Mouse (Mus musculus) midbrain, embryonic 15.5 days (tissue): ENCODE data around the gene Slc2a12. TPM values are rescaled to one million over a fixed set of nuclear protein-coding genes. Genes with fewer than 3 reads are reported as not detected.

ENCODE experiments used
- ATAC-seq: fragments of 200-750 bp; cut with Nextera tagmentation; replicated peaks from 2 replicates; pipeline ENCODE4 v1.8.0; 2017; ENCODE audit warnings: moderate TSS enrichment
- H3K27ac ChIP-seq: fragments of 300-500 bp; sonication (generic); 2 replicates; pipeline ENCODE4 v1.5.1; 2015; ENCODE audit warnings: mild to moderate bottlenecking, inconsistent platforms
- H3K27me3 ChIP-seq: fragments of 300-500 bp; sonication (generic); replicated peaks from 2 replicates; pipeline ENCODE4 v1.6.1; 2015; ENCODE audit warnings: inconsistent platforms
- H3K36me3 ChIP-seq: fragments of 300-500 bp; sonication (generic); replicated peaks from 2 replicates; pipeline ENCODE4 v1.6.1; 2015; ENCODE audit warnings: inconsistent platforms
- H3K4me1 ChIP-seq: fragments of 300-500 bp; sonication (generic); 2 replicates; pipeline ENCODE4 v1.6.1; 2015; ENCODE audit warnings: inconsistent platforms
- H3K4me2 ChIP-seq: fragments of 300-500 bp; sonication (generic); 2 replicates; pipeline ENCODE4 v1.6.1; 2015; ENCODE audit warnings: inconsistent platforms, mild to moderate bottlenecking, moderate library complexity
- H3K4me3 ChIP-seq: fragments of 300-500 bp; sonication (generic); 2 replicates; pipeline ENCODE4 v1.5.1; 2015; ENCODE audit warnings: mild to moderate bottlenecking, inconsistent platforms
- H3K9ac ChIP-seq: fragments of 300-500 bp; sonication (generic); 2 replicates; pipeline ENCODE4 v1.6.1; 2015; ENCODE audit warnings: mild to moderate bottlenecking, inconsistent platforms
- H3K9me3 ChIP-seq: fragments of 300-500 bp; sonication (generic); 2 replicates; pipeline ENCODE4 v1.6.1; 2016; ENCODE audit warnings: inconsistent platforms
- WGBS: fragments of 180-500 bp; shearing (Covaris S2); methylation state at CpG from one replicate; pipeline ENCODE4 v1.1.7; 2015; ENCODE audit warnings: mixed read lengths; 5-methylcytosine and 5-hydroxymethylcytosine counted together
- polyA plus RNA-seq: library from polyadenylated mRNA; unstranded; fragments of >200 nt; fragmentation: Nextera tagmentation; extraction: Ambion mirVana; gene quantifications from 2 replicates; pipeline ENCODE4 v1.2.1, GENCODE M21; 2015

The Slc2a12 gene
- polyA plus RNA-seq = 6.0 and 6.2 TPM in 2 replicates

- peak within 1 kb of the TSS; percentile 88 for H3K4me2 ChIP-seq
- peaks cover 9% of the 10 kb centered on the region; the same call in 1 of the 2 replicates for H3K4me1 ChIP-seq
- ATAC-seq = peak; percentile 91
- 1% methylated on average over 40 of the region's 40 CpGs for WGBS
- peak within 1 kb of the TSS; percentile 53 for H3K27ac ChIP-seq
- H3K9me3 ChIP-seq = no peaks in the 10 kb centered on the region
- H3K36me3 ChIP-seq = no peaks in the 10 kb centered on the region
- H3K9ac ChIP-seq = peak within 1 kb of the TSS; percentile 49
- peak within 1 kb of the TSS; percentile 52 for H3K4me3 ChIP-seq
- no peaks in the 10 kb centered on the region for H3K27me3 ChIP-seq
Observed at GRCm38 (mm10) chr10:22644853-22645491, at the start of gene Slc2a12. Gene Slc2a12 (plus strand): TSS chr10:22645011.

DNA sequence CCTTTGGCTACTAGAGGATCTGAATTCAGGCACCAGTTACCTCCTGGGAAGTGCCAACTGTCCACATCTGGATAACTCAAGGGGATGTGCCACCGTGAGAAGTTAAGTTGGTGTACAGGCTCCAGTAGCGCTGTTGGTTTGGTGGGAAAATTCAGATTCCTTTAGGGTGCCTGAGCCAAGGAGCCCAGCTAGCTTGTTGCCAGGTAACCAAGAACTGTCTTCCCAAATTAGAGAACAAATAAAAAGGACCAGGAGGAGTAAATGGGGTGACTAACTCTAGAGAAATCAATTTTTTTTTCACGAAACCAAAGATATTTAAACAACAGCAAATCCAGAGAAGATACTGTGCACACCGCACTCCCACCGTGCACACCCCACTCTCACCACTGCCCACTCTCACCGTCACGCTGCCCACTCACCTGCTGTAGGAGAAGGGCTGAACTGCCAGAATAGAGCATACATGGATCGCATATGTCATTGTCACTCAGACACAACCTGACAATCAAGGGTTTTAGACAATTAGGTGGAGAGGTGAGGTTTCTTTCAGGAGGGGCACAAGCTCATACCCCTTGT, 45.8 kb upstream of the Slc2a12 start:
- H3K27ac ChIP-seq = no peak overlapping the region
- no peaks in the 10 kb centered on the region for H3K27me3 ChIP-seq
- no peaks in the 10 kb centered on the region for H3K4me1 ChIP-seq
- no peak overlapping the region for H3K4me2 ChIP-seq
- ATAC-seq = no peak
- no peak overlapping the region for H3K9ac ChIP-seq
- H3K9me3 ChIP-seq = no peaks in the 10 kb centered on the region
- H3K4me3 ChIP-seq = no peak overlapping the region
- no peaks in the 10 kb centered on the region for H3K36me3 ChIP-seq
- 84% methylated on average over 8 of the region's 8 CpGs for WGBS

DNA sequence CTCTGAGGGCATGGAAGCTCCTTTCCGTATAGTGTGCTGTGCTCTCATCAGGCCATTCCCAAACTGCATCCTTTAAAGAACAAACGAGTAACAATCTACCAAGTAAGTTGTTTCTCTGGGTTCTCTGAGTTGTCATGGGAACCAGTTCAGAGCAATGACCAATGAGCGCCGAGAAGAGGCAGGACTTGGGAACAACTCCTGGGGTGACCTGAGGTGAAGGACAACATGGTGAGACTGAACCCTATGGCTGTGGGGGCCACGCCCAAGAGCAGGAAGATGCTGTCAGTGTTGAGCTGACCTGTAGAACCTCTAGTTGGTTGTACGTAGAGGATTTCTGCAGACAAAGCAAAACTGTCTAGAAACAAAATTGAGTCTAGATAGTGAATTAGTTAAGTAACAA, 43.8 kb upstream of the Slc2a12 start:
- Histone ChIP-seq H3K4me1 (no peaks in the 10 kb centered on the region), H3K9ac (no peak overlapping the region), H3K27ac (no peak overlapping the region), H3K36me3 (no peaks in the 10 kb centered on the region), H3K4me3 (no peak overlapping the region), H3K4me2 (no peak overlapping the region), H3K27me3 (no peaks in the 10 kb centered on the region), H3K9me3 (no peaks in the 10 kb centered on the region)
- 91% methylated on average over 6 of the region's 6 CpGs for WGBS
- no peak for ATAC-seq

DNA sequence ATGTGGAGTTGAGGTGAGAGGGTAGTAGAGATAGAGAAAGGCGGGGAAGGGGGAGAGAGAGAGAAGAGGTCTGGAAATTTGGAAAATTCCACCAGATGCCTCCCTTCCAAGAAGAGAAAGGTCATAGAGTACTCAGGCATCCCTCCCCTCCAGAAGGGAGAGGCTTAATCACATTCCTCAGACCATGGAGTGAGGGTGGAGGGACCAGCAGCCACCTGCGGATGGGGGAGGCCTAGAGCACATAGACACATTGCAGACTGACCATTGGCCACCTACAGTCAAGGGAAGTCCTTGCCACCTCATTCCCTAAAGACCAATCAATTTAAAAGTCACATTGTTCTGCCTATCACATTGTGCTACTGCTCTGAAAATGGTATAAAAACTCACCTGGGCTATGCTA, 40.0 kb upstream of the Slc2a12 start:
- Histone ChIP-seq H3K27me3 (no peaks in the 10 kb centered on the region), H3K4me3 (no peak overlapping the region), H3K36me3 (no peaks in the 10 kb centered on the region), H3K4me2 (no peak overlapping the region), H3K9me3 (no peaks in the 10 kb centered on the region), H3K9ac (no peak overlapping the region), H3K4me1 (peaks cover 11% of the 10 kb centered on the region), H3K27ac (no peak overlapping the region)
- WGBS = 80% methylated on average over 2 of the region's 2 CpGs
- no peak for ATAC-seq

GRCm38 (mm10) chr10:22608273-22608672, 36.5 kb upstream of the Slc2a12 start:
- Histone ChIP-seq H3K4me2 (no peak overlapping the region), H3K4me3 (no peak overlapping the region), H3K9me3 (no peaks in the 10 kb centered on the region), H3K9ac (no peak overlapping the region), H3K4me1 (peaks cover 11% of the 10 kb centered on the region), H3K36me3 (no peaks in the 10 kb centered on the region), H3K27ac (no peak overlapping the region), H3K27me3 (no peaks in the 10 kb centered on the region)
- ATAC-seq = peak; percentile 38; the same call in 1 of the 2 replicates
- WGBS = 73% methylated on average over 5 of the region's 5 CpGs

GRCm38 (mm10) chr10:22608799-22609357, 35.9 kb upstream of the Slc2a12 start:
- H3K9ac ChIP-seq = 0 out of 2 replicates have a peak overlapping the region, but pooled peaks have one; percentile 21
- H3K27me3 ChIP-seq = no peaks in the 10 kb centered on the region
- peak overlapping the region; percentile 43; the same call in 1 of the 2 replicates for H3K27ac ChIP-seq
- 3% methylated on average over 11 of the region's 11 CpGs for WGBS
- H3K4me1 ChIP-seq = peaks cover 11% of the 10 kb centered on the region
- no peaks in the 10 kb centered on the region for H3K9me3 ChIP-seq
- peak; percentile 82 for ATAC-seq
- H3K4me3 ChIP-seq = peak overlapping the region; percentile 2; the same call in 1 of the 2 replicates
- H3K4me2 ChIP-seq = peak overlapping the region; percentile 38
- no peaks in the 10 kb centered on the region for H3K36me3 ChIP-seq

- no peak overlapping the region for H3K27ac ChIP-seq
- no peak overlapping the region for H3K4me2 ChIP-seq
- WGBS = 90% methylated on average over 5 of the region's 5 CpGs
- no peak overlapping the region for H3K9ac ChIP-seq
- peaks cover 12% of the 10 kb centered on the region for H3K4me1 ChIP-seq
- no peaks in the 10 kb centered on the region for H3K27me3 ChIP-seq
- no peaks in the 10 kb centered on the region for H3K36me3 ChIP-seq
- no peaks in the 10 kb centered on the region for H3K9me3 ChIP-seq
- H3K4me3 ChIP-seq = no peak overlapping the region
- ATAC-seq = no peak
Observed at GRCm38 (mm10) chr10:22613301-22613700, 31.5 kb upstream of the Slc2a12 start.

DNA sequence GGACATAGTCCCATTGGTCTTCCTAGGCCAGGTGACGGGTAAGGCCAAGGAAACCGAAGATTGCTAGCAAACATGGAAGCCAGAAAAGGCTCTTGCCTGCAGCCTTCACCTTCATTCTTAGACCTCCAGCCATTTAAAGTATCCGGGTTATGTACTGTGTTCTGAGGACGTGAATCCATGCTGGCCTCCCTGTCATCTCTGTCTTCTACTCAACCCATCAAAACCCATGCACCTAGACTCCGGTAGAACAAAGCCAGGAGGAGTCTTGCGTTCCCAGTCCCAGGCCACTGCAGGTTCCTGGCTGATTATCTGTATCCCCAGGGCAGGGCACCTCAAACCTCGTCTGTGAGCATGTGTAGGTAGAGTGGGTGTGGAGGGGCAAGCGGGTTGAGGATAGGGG, 30.3 kb upstream of the Slc2a12 start:
- H3K4me3 ChIP-seq = no peak overlapping the region
- H3K9me3 ChIP-seq = no peaks in the 10 kb centered on the region
- H3K9ac ChIP-seq = no peak overlapping the region
- H3K4me1 ChIP-seq = 0 out of 2 replicates have a peak, but pooled peaks cover 2% of the 10 kb centered on the region
- WGBS = 95% methylated on average over 8 of the region's 8 CpGs
- no peak for ATAC-seq
- H3K36me3 ChIP-seq = no peaks in the 10 kb centered on the region
- H3K4me2 ChIP-seq = no peak overlapping the region
- no peaks in the 10 kb centered on the region for H3K27me3 ChIP-seq
- no peak overlapping the region for H3K27ac ChIP-seq

GRCm38 (mm10) chr10:22615309-22615708, 29.5 kb upstream of the Slc2a12 start:
- Histone ChIP-seq H3K9ac (no peak overlapping the region), H3K36me3 (no peaks in the 10 kb centered on the region), H3K4me2 (no peak overlapping the region), H3K4me1 (0 out of 2 replicates have a peak, but pooled peaks cover 2% of the 10 kb centered on the region), H3K27me3 (no peaks in the 10 kb centered on the region), H3K9me3 (no peaks in the 10 kb centered on the region), H3K27ac (no peak overlapping the region), H3K4me3 (no peak overlapping the region)
- no peak for ATAC-seq
- whole genome bisulfite sequencing = 39% methylated on average over 10 of the region's 10 CpGs

GRCm38 (mm10) chr10:22618842-22619241, 26.0 kb upstream of the Slc2a12 start:
- WGBS = 75% methylated on average over 2 of the region's 2 CpGs
- ATAC-seq = 0 out of 2 replicates have a peak, but pooled peaks have one; percentile 42
- H3K4me1 ChIP-seq = 0 out of 2 replicates have a peak, but pooled peaks cover 2% of the 10 kb centered on the region

GRCm38 (mm10) chr10:22628832-22629231, 16.0 kb upstream of the Slc2a12 start:
- Histone ChIP-seq H3K27me3 (no peaks in the 10 kb centered on the region), H3K36me3 (no peaks in the 10 kb centered on the region), H3K4me1 (no peaks in the 10 kb centered on the region), H3K9ac (no peak overlapping the region), H3K4me2 (no peak overlapping the region), H3K9me3 (no peaks in the 10 kb centered on the region), H3K27ac (no peak overlapping the region), H3K4me3 (no peak overlapping the region)
- 85% methylated on average over 1 of the region's 1 CpGs for WGBS
- no peak for ATAC-seq

More at GRCm38 (mm10) chr10:22618842-22619241, 26.0 kb upstream of the Slc2a12 start:
- no peaks in the 10 kb centered on the region for H3K27me3 ChIP-seq
- H3K27ac ChIP-seq = no peak overlapping the region
- H3K9me3 ChIP-seq = no peaks in the 10 kb centered on the region
- H3K4me2 ChIP-seq = no peak overlapping the region
- H3K4me3 ChIP-seq = no peak overlapping the region
- H3K36me3 ChIP-seq = no peaks in the 10 kb centered on the region
- H3K9ac ChIP-seq = no peak overlapping the region

GRCm38 (mm10) chr10:22631103-22631502, 13.7 kb upstream of the Slc2a12 start:
- no peak for ATAC-seq
- no peak overlapping the region for H3K9ac ChIP-seq
- H3K27me3 ChIP-seq = no peaks in the 10 kb centered on the region
- WGBS = 76% methylated on average over 4 of the region's 4 CpGs
- no peak overlapping the region for H3K4me2 ChIP-seq
- no peaks in the 10 kb centered on the region for H3K36me3 ChIP-seq
- no peak overlapping the region for H3K27ac ChIP-seq
- H3K4me3 ChIP-seq = no peak overlapping the region
- no peaks in the 10 kb centered on the region for H3K9me3 ChIP-seq
- H3K4me1 ChIP-seq = no peaks in the 10 kb centered on the region
